Mouse (Mus musculus): ENCODE data around the gene Runx2.

Runx2 gene

GRCm38 (mm10) chr17:44449915-44450471 is 364.6 kb downstream of the Runx2 start:
- DNase-seq, result no peak

Measured in liver (tissue).